In the genomic region with DNA sequence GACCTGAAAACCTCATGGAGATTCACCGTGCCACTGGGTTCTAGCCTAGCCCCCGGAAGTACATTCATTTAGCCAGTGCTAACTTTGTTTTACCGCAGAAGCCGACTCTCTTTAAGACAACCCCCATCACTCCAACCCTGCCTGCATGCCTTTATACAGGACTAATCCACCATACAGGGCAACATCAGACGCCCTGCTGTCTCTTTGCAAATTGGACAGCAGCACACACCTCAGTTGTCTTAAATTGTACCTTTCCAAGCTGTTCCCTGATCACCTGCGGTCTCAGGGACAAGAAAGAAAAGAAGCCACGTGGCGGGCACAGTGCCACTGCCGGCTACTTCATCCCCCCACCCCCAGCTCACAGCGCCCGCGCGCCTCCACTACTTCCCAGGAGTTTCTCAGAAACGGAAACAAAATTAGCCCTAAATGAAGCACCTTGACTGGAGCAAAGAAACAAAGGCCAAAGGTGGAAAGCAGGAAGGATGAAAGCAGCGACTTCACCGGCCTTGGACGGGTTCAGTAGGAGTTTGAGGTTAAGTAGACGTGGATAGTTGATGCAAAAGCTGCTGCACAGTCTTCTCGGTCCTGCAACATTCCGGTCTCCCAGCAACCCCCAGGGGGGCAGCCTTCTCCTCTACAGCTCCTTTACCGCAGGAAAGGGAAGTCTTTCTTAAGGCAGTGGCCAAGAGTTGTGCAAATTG, we compare ENCODE assay signal across 8 mouse cellular contexts.
DNase-seq lines count a peak whose midpoint lies in the region; ATAC-seq and TF ChIP-seq lines count a peak whose summit lies in the region.

No protein-coding gene starts in this region.

- H3K9me3 ChIP-seq in kidney, embryonic 15.5 days (replicated peaks) = no peaks in the 10 kb centered on the region

- H3K4me3 ChIP-seq in liver, adult 2 months (ENCODE audit: insufficient read depth, low read depth, low read length) = peak overlapping the region; percentile 0
- H3K4me3 ChIP-seq in kidney, embryonic 15.5 days (replicated peaks) = peak overlapping the region; percentile 40
- no peak overlapping the region for H3K4me3 ChIP-seq in layer of hippocampus, adult 2 months

- WGBS in liver, adult 2 months = 8% methylated on average over 21 of the region's 21 CpGs
- WGBS in kidney, embryonic 15.5 days = 13% methylated on average over 21 of the region's 21 CpGs

- no peaks in the 10 kb centered on the region for H3K27me3 ChIP-seq in liver, adult 2 months (ENCODE audit: control insufficient read depth, insufficient read depth, low read length)
- 0 out of 2 replicates have a peak, but pooled peaks cover 5% of the 10 kb centered on the region for H3K27me3 ChIP-seq in kidney, embryonic 15.5 days

- H3K27ac ChIP-seq in liver, adult 2 months (replicated peaks; ENCODE audit: insufficient read depth, low read depth, low read length) = peak overlapping the region; percentile 90
- H3K27ac ChIP-seq in kidney, embryonic 15.5 days = peak overlapping the region; percentile 84
- no peak overlapping the region for H3K27ac ChIP-seq in layer of hippocampus, adult 2 months

- peak; percentile 79 for ATAC-seq in kidney, embryonic 15.5 days (replicated peaks; ENCODE audit: low FRiP score)
- ATAC-seq in erythroid progenitor cell, adult 5-6 weeks (replicated peaks; ENCODE audit: low FRiP score, poor library complexity, severe bottlenecking) = no peak

- H3K4me1 ChIP-seq in liver, adult 2 months (ENCODE audit: control insufficient read depth, insufficient read depth, low read length) = peaks cover 23% of the 10 kb centered on the region
- H3K4me1 ChIP-seq in kidney, embryonic 15.5 days = peaks cover 26% of the 10 kb centered on the region

- no peaks in the 10 kb centered on the region for H3K36me3 ChIP-seq in liver, adult 2 months (ENCODE audit: control insufficient read depth, insufficient read depth, low read length)
- no peaks in the 10 kb centered on the region for H3K36me3 ChIP-seq in kidney, embryonic 15.5 days

- peak; percentile 27 for DNase-seq in liver, adult 2 months (ENCODE audit: extremely low read depth, low read depth, low spot score)
- DNase-seq in liver = no peak
- peak; percentile 35 for DNase-seq in forelimb bud, embryonic 11.5 days (ENCODE audit: low read depth, low spot score)
- DNase-seq in mesoderm, embryonic 11.5 days (ENCODE audit: low read depth, low spot score) = peak; percentile 49
- no peak for DNase-seq in layer of hippocampus, adult 2 months (ENCODE audit: low spot score in 2 of 2)
- no peak for DNase-seq in spleen, postnatal 36 days (ENCODE audit: low spot score in 2 of 2)

- peak overlapping the region; percentile 59 for H3K9ac ChIP-seq in liver, adult 2 months (ENCODE audit: low read depth, low read length)
- peak overlapping the region; percentile 25; the same call in 1 of the 2 replicates for H3K9ac ChIP-seq in kidney, embryonic 15.5 days

- TF ChIP-seq POLR2A in liver, adult 2 months (IDR thresholded peaks at IDR 0.05; ENCODE audit: extremely low read depth, insufficient read depth, low read length) = no peak

- no peaks in the 10 kb centered on the region for H3K79me2 ChIP-seq in liver, adult 2 months (ENCODE audit: control insufficient read depth, insufficient read depth, low read length)

- H3K4me2 ChIP-seq in kidney, embryonic 15.5 days = peak overlapping the region; percentile 68

- TF ChIP-seq CTCF in liver, adult 2 months (IDR thresholded peaks at IDR 0.05; ENCODE audit: low read depth, low read length) = no peak
- TF ChIP-seq CTCF in layer of hippocampus, adult 2 months (conservative IDR thresholded peaks at IDR 0.05) = no peak

Comparison
In these comparisons a context has a peak if more than half of its experiments do, and no peak if none do; other contexts are left out.
1. DNase-seq: peak in liver, adult 2 months (single experiment), forelimb bud, embryonic 11.5 days (single experiment) and mesoderm, embryonic 11.5 days (single experiment); none in liver (single experiment), layer of hippocampus, adult 2 months (0 of 2) and spleen, postnatal 36 days (0 of 2).